Mouse (Mus musculus): Measurements from ENCODE around the gene Ssbp3.

DNA sequence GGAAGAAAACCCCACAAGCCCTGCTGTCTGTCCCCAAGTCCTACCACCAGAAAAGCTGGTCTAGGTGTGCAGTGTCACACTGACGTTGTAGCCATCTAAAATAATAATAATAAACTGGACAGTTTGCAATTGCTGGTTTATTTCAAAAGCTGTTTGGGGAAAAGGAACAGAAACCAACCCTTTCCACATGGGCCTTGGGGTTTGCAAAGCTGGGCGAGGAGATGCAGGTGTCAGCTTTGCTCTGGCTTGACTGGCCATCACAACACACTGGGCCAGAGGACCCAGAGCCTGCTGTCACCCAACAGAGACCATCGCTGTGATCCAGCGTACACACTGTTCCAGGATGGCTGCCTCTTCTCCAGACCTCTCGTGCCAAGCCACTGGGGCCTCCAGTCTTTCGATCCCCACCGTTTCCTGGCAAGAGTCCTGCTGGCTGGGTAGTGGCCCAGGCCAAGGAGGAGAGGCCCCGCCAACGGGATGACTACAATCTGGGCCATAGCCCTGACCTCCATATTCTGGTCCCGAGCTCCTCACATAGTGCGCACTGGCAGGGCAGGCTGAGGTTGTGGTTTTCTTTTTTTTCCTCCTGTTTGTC, 138.2 kb downstream of the Ssbp3 start:
- TF ChIP-seq POLR2A (IDR thresholded peaks at IDR 0.05; ENCODE audit: low read depth, low read length) (no peak), CTCF (IDR thresholded peaks at IDR 0.05; ENCODE audit: extremely low read depth, insufficient read depth, insufficient read length, insufficient replicate concordance) (no peak)

All from spleen, adult 2 months (tissue).